Mouse (Mus musculus) liver, embryonic 14.5 days (tissue): ENCODE measurements around the gene Nr3c2. TPM values are rescaled to one million over a fixed set of nuclear protein-coding genes. Genes with fewer than 3 reads are reported as not detected.

Experiments used
- ATAC-seq: fragments of 200-750 bp; cut with Nextera tagmentation; 2 replicates; pipeline ENCODE4 v1.8.0; 2017; ENCODE audit warnings: moderate number of reproducible peaks, mild to moderate bottlenecking, moderate library complexity; ENCODE audit not compliant: insufficient read depth
- DNase-seq, 3 experiments: peaks; one replicate each; pipeline ENCODE4 v3.0.0-alpha.2; 2012 to 2013; ENCODE audit warnings: low read depth in 3 of 3, low spot score in 3 of 3
- H3K27ac ChIP-seq: fragments of 300-500 bp; sonication (generic); 2 replicates; pipeline ENCODE4 v1.5.1; 2014; ENCODE audit warnings: moderate library complexity, mild to moderate bottlenecking, control low read depth, inconsistent platforms
- H3K27me3 ChIP-seq: fragments of 300-500 bp; sonication (generic); 2 replicates; pipeline ENCODE4 v1.6.1; 2014; ENCODE audit warnings: mild to moderate bottlenecking, low read length, moderate library complexity; ENCODE audit not compliant: control insufficient read depth, insufficient read depth
- H3K36me3 ChIP-seq: fragments of 300-500 bp; sonication (generic); replicated peaks from 2 replicates; pipeline ENCODE4 v1.6.1; 2014; ENCODE audit warnings: low read depth; ENCODE audit not compliant: control insufficient read depth, insufficient read depth
- H3K4me1 ChIP-seq, 2 experiments: fragments of 200-500 bp in 1 of 2; fragments of 300-500 bp in 1 of 2; sonication (generic) in 1 of 2; replicated peaks; 2 replicates each; pipeline ENCODE4 v1.6.1; 2012 to 2014; ENCODE audit warnings: antibody characterized with exemption in 1 of 2, inconsistent platforms in 1 of 2, low read length in 1 of 2; ENCODE audit not compliant: control insufficient read depth in 2 of 2, insufficient read depth in 2 of 2
- H3K4me2 ChIP-seq: fragments of 300-500 bp; sonication (generic); 2 replicates; pipeline ENCODE4 v1.6.1; 2014; ENCODE audit warnings: low read depth, mild to moderate bottlenecking, control low read depth, moderate library complexity
- H3K4me3 ChIP-seq, 2 experiments: fragments of 200-500 bp in 1 of 2; fragments of 300-500 bp in 1 of 2; sonication (generic) in 1 of 2; 2 replicates each; pipeline ENCODE4 v1.5.1; 2012 to 2014; ENCODE audit warnings: low read depth in 2 of 2, low read length in 2 of 2, mild to moderate bottlenecking in 2 of 2, control low read depth in 1 of 2, inconsistent platforms in 1 of 2, moderate library complexity in 1 of 2; ENCODE audit not compliant: insufficient read depth in 1 of 2
- H3K9ac ChIP-seq: fragments of 300-500 bp; sonication (generic); replicated peaks from 2 replicates; pipeline ENCODE4 v1.6.1; 2014; ENCODE audit warnings: mild to moderate bottlenecking, control low read depth, moderate library complexity
- H3K9me3 ChIP-seq: fragments of 300-500 bp; sonication (generic); 2 replicates; pipeline ENCODE4 v1.6.1; 2016; ENCODE audit warnings: low read length, mixed read lengths; ENCODE audit not compliant: control insufficient read depth
- CTCF ChIP-seq: IDR thresholded peaks from 2 replicates; pipeline ENCODE4 v1.5.1; 2016; ENCODE audit warnings: antibody characterized with exemption, low read depth, control low read depth
- EP300 ChIP-seq: IDR thresholded peaks from 2 replicates; pipeline ENCODE4 v1.6.1; 2016; ENCODE audit warnings: antibody characterized with exemption, low read depth
- WGBS: fragments of 180-500 bp; shearing (Covaris S2); extraction: QIAGEN DNeasy Blood & Tissue Kit; methylation state at CpG from one replicate; pipeline ENCODE4 v1.1.7; 2014; ENCODE audit not compliant: insufficient replicate concordance; 5-methylcytosine and 5-hydroxymethylcytosine counted together
- polyA plus RNA-seq, 2 experiments: library from polyadenylated mRNA; depleted of rRNA in 1 of 2; stranded (reverse) in 1 of 2; unstranded in 1 of 2; fragments of >200 nt; fragmentation: Nextera tagmentation in 1 of 2; extraction: Ambion mirVana in 1 of 2; gene quantifications; 2 replicates each; pipeline versions ENCODE4 v1.2.1 to v1.2.3; 2012 to 2014

Gene Nr3c2
- polyA plus RNA-seq, 2 experiments, result 0.30 to 0.99 TPM

GRCm38 (mm10) chr8:77250094-77250493 lies 350.9 kb downstream of the Nr3c2 start:
- Histone ChIP-seq H3K4me1 (no peaks in the 10 kb centered on the region), H3K9me3 (no peaks in the 10 kb centered on the region), H3K27me3 (no peaks in the 10 kb centered on the region), H3K9ac (no peak overlapping the region), H3K4me3 (no peak overlapping the region), H3K4me2 (no peak overlapping the region), H3K27ac (no peak overlapping the region), H3K36me3 (no peaks in the 10 kb centered on the region)
- ATAC-seq (no peak), DNase-seq (no peak)
- WGBS, result 79% methylated on average over 3 of the region's 3 CpGs
- TF ChIP-seq CTCF, result no peak

GRCm38 (mm10) chr8:77251134-77251533 lies 351.9 kb downstream of the Nr3c2 start:
- no peaks in the 10 kb centered on the region for H3K4me1 ChIP-seq
- 74% methylated on average over 5 of the region's 5 CpGs for WGBS
- no peaks in the 10 kb centered on the region for H3K27me3 ChIP-seq
- no peak overlapping the region for H3K4me3 ChIP-seq
- no peak for DNase-seq
- H3K9ac ChIP-seq, result no peak overlapping the region
- ATAC-seq, result no peak
- H3K4me2 ChIP-seq, result no peak overlapping the region
- H3K27ac ChIP-seq, result no peak overlapping the region
- no peaks in the 10 kb centered on the region for H3K36me3 ChIP-seq
- no peaks in the 10 kb centered on the region for H3K9me3 ChIP-seq
- TF ChIP-seq EP300 (no peak), CTCF (no peak)

GRCm38 (mm10) chr8:77254466-77254865 lies 355.2 kb downstream of the Nr3c2 start:
- Histone ChIP-seq H3K9me3 (no peaks in the 10 kb centered on the region), H3K36me3 (no peaks in the 10 kb centered on the region), H3K27me3 (no peaks in the 10 kb centered on the region), H3K4me3 (no peak overlapping the region), H3K4me1 (no peaks in the 10 kb centered on the region), H3K27ac (no peak overlapping the region), H3K4me2 (no peak overlapping the region), H3K9ac (no peak overlapping the region)
- ATAC-seq, result no peak
- TF ChIP-seq CTCF (no peak), EP300 (no peak)
- WGBS, result 66% methylated on average over 5 of the region's 5 CpGs
- no peak for DNase-seq

- H3K4me3 ChIP-seq, result no peak overlapping the region
- TF ChIP-seq CTCF (no peak), EP300 (no peak)
- WGBS, result 75% methylated on average over 5 of the region's 5 CpGs
- no peaks in the 10 kb centered on the region for H3K9me3 ChIP-seq
- no peak for ATAC-seq
- no peak overlapping the region for H3K9ac ChIP-seq
- no peaks in the 10 kb centered on the region for H3K27me3 ChIP-seq
- H3K4me2 ChIP-seq, result no peak overlapping the region
- no peak for DNase-seq
- no peaks in the 10 kb centered on the region for H3K36me3 ChIP-seq
- no peaks in the 10 kb centered on the region for H3K4me1 ChIP-seq
- H3K27ac ChIP-seq, result no peak overlapping the region
Observed at GRCm38 (mm10) chr8:77256450-77257084, 357.3 kb downstream of the Nr3c2 start.

GRCm38 (mm10) chr8:77257085-77257451 lies 357.8 kb downstream of the Nr3c2 start:
- 79% methylated on average over 12 of the region's 12 CpGs for WGBS
- DNase-seq, result no peak
- Histone ChIP-seq H3K4me3 (no peak overlapping the region), H3K4me2 (no peak overlapping the region), H3K36me3 (no peaks in the 10 kb centered on the region), H3K27me3 (no peaks in the 10 kb centered on the region), H3K9ac (no peak overlapping the region), H3K9me3 (no peaks in the 10 kb centered on the region), H3K4me1 (no peaks in the 10 kb centered on the region), H3K27ac (no peak overlapping the region)
- ATAC-seq, result no peak
- no peak for TF ChIP-seq CTCF
- TF ChIP-seq EP300, result no peak
